Mouse (Mus musculus): ENCODE results near the gene Zfp735. TPM values are rescaled to one million over a fixed set of nuclear protein-coding genes. Genes with fewer than 3 reads are reported as not detected.

The Zfp735 gene
- polyA plus RNA-seq (2012; ENCODE audit: insufficient read depth, low replicate concordance): not detected in 2 replicates

- H3K27me3 ChIP-seq (replicated peaks): no peaks in the 10 kb centered on the region
- TF ChIP-seq FLI1 (IDR thresholded peaks at IDR 0.05; ENCODE audit: low read length) (no peak), GATA1 (IDR thresholded peaks at IDR 0.05; ENCODE audit: borderline replicate concordance, low read length) (no peak)
- H3K4me3 ChIP-seq (replicated peaks): no peak within 1 kb of the TSS
- H3K9me3 ChIP-seq: 0 out of 2 replicates have a peak, but pooled peaks cover under 1% of the 10 kb centered on the region
- H3K4me1 ChIP-seq: no peaks in the 10 kb centered on the region
- no peaks in the 10 kb centered on the region for H3K36me3 ChIP-seq (replicated peaks; ENCODE audit: low read length)
Observed at GRCm38 (mm10) chr11:73688478-73688877, at the start of gene Zfp735. Gene Zfp735 (plus strand): TSS chr11:73688778.

- H3K9me3 ChIP-seq: peaks cover 10% of the 10 kb centered on the region; the same call in 1 of the 2 replicates
- H3K36me3 ChIP-seq (replicated peaks; ENCODE audit: low read length): no peaks in the 10 kb centered on the region
- TF ChIP-seq GATA1 (IDR thresholded peaks at IDR 0.05; ENCODE audit: borderline replicate concordance, low read length): no peak
- TF ChIP-seq FLI1 (IDR thresholded peaks at IDR 0.05; ENCODE audit: low read length): no peak
- no peaks in the 10 kb centered on the region for H3K27me3 ChIP-seq (replicated peaks)
- H3K4me1 ChIP-seq: no peaks in the 10 kb centered on the region
- no peak overlapping the region for H3K4me3 ChIP-seq (replicated peaks)
Observed at GRCm38 (mm10) chr11:73759115-73759514, 70.5 kb downstream of the Zfp735 start.

Other genes starting within 250 kb of the Zfp735 start
- not detected in 2 replicates for gene Olfr380, start 231.3 kb upstream of the Zfp735 start, polyA plus RNA-seq (2012; ENCODE audit: insufficient read depth, low replicate concordance)
- not detected in 2 replicates for gene Olfr381, start 197.2 kb upstream of the Zfp735 start, polyA plus RNA-seq (2012; ENCODE audit: insufficient read depth, low replicate concordance)
- not detected in 2 replicates for gene Olfr382, start 171.6 kb upstream of the Zfp735 start, polyA plus RNA-seq (2012; ENCODE audit: insufficient read depth, low replicate concordance)
- not detected in 2 replicates for gene Olfr385, start 95.8 kb upstream of the Zfp735 start, polyA plus RNA-seq (2012; ENCODE audit: insufficient read depth, low replicate concordance)
- gene Olfr384, start 90.2 kb upstream of the Zfp735 start, polyA plus RNA-seq (2012; ENCODE audit: insufficient read depth, low replicate concordance): not detected in 2 replicates
- not detected in 2 replicates for gene Olfr389, start 91.9 kb downstream of the Zfp735 start, polyA plus RNA-seq (2012; ENCODE audit: insufficient read depth, low replicate concordance)
- not detected in 2 replicates for gene Olfr390, start 94.2 kb downstream of the Zfp735 start, polyA plus RNA-seq (2012; ENCODE audit: insufficient read depth, low replicate concordance)
- gene Olfr391-ps, start 114.3 kb downstream of the Zfp735 start, polyA plus RNA-seq (2012; ENCODE audit: insufficient read depth, low replicate concordance): 0.30 TPM in 1 of 2 replicates, not detected in the other
- not detected in 2 replicates for gene Olfr392, start 128.3 kb downstream of the Zfp735 start, polyA plus RNA-seq (2012; ENCODE audit: insufficient read depth, low replicate concordance)
- not detected in 2 replicates for gene Olfr393, start 162.7 kb downstream of the Zfp735 start, polyA plus RNA-seq (2012; ENCODE audit: insufficient read depth, low replicate concordance)
- 0.49 TPM in 1 of 2 replicates, not detected in the other for gene Olfr394, start 202.0 kb downstream of the Zfp735 start, polyA plus RNA-seq (2012; ENCODE audit: insufficient read depth, low replicate concordance)
- not detected in 2 replicates for gene Olfr395, start 220.5 kb downstream of the Zfp735 start, polyA plus RNA-seq (2012; ENCODE audit: insufficient read depth, low replicate concordance)
- not detected in 2 replicates for gene Olfr23, start 247.9 kb downstream of the Zfp735 start, polyA plus RNA-seq (2012; ENCODE audit: insufficient read depth, low replicate concordance)